8 mouse cellular contexts compared by ENCODE assay signal in genomic region chr15:96488941-96489786, GRCm38 (mm10). TPM values are rescaled to one million over a fixed set of nuclear protein-coding genes. Genes with fewer than 3 reads are reported as not detected.
DNase-seq lines count a peak whose midpoint lies in the region; ATAC-seq and TF ChIP-seq lines count a peak whose summit lies in the region.

No protein-coding gene starts in this region.

- peak; percentile 9 to 38 for DNase-seq in cerebellum, postnatal 25 days
- DNase-seq in cerebellum, adult 2 months = no peak
- DNase-seq in heart, postnatal 4 days = peak; percentile 30
- DNase-seq in liver, embryonic 14.5 days (ENCODE audit: low read depth in 3 of 3, low spot score in 3 of 3) = no peak
- peak; percentile 69 for DNase-seq in retina, embryonic 14.5 days (ENCODE audit: low spot score)
- no peak for DNase-seq in spleen, adult 18-20 months

- H3K4me3 ChIP-seq in cerebellum, adult 2 months (replicated peaks; ENCODE audit: insufficient read depth, low read depth, low read length) = no peak overlapping the region
- H3K4me3 ChIP-seq in C2C12 (ENCODE audit: insufficient read depth, poor library complexity, severe bottlenecking) = peak overlapping the region; percentile 15
- no peak overlapping the region for H3K4me3 ChIP-seq in embryonic facial prominence, embryonic 12.5 days
- no peak overlapping the region for H3K4me3 ChIP-seq in liver, embryonic 14.5 days (ENCODE audit: insufficient read depth in 1 of 2, low read depth in 2 of 2, low read length in 2 of 2)

- no peak overlapping the region for H3ac ChIP-seq in C2C12 (ENCODE audit: control insufficient read depth, insufficient read length, low read depth)

- no peak for TF ChIP-seq EP300 in liver, embryonic 14.5 days (IDR thresholded peaks at IDR 0.05; ENCODE audit: low read depth)

- H3K79me3 ChIP-seq in C2C12 (ENCODE audit: low read depth) = no peaks in the 10 kb centered on the region

- no peaks in the 10 kb centered on the region for H3K27me3 ChIP-seq in cerebellum, adult 2 months (ENCODE audit: control insufficient read depth, insufficient read depth, low read length)
- H3K27me3 ChIP-seq in C2C12 (ENCODE audit: control insufficient read depth, insufficient read depth, insufficient read length) = no peaks in the 10 kb centered on the region
- H3K27me3 ChIP-seq in embryonic facial prominence, embryonic 12.5 days = no peaks in the 10 kb centered on the region
- H3K27me3 ChIP-seq in liver, embryonic 14.5 days (ENCODE audit: control insufficient read depth, insufficient read depth, low read length) = no peaks in the 10 kb centered on the region

- no peaks in the 10 kb centered on the region for H3K79me2 ChIP-seq in C2C12 (ENCODE audit: control insufficient read depth, insufficient read depth)

- H3K4me2 ChIP-seq in embryonic facial prominence, embryonic 12.5 days (replicated peaks) = peak overlapping the region; percentile 35
- peak overlapping the region; percentile 48 for H3K4me2 ChIP-seq in liver, embryonic 14.5 days (ENCODE audit: low read depth)

- H3K36me3 ChIP-seq in C2C12 (ENCODE audit: control insufficient read depth, insufficient read depth) = no peaks in the 10 kb centered on the region
- no peaks in the 10 kb centered on the region for H3K36me3 ChIP-seq in embryonic facial prominence, embryonic 12.5 days
- no peaks in the 10 kb centered on the region for H3K36me3 ChIP-seq in liver, embryonic 14.5 days (replicated peaks; ENCODE audit: control insufficient read depth, insufficient read depth, low read depth)

- no peak overlapping the region for H3K9ac ChIP-seq in embryonic facial prominence, embryonic 12.5 days
- no peak overlapping the region for H3K9ac ChIP-seq in liver, embryonic 14.5 days (replicated peaks)

- no peak; the same call in 1 of the 2 replicates for TF ChIP-seq CTCF in cerebellum, adult 2 months (IDR thresholded peaks at IDR 0.05; ENCODE audit: borderline replicate concordance, insufficient read depth, low read depth, low read length)
- TF ChIP-seq CTCF in C2C12 (IDR thresholded peaks at IDR 0.05; ENCODE audit: control insufficient read depth, insufficient read depth, insufficient read length) = peak; percentile 48
- TF ChIP-seq CTCF in liver, embryonic 14.5 days (IDR thresholded peaks at IDR 0.05; ENCODE audit: low read depth) = peak; percentile 58

- H3K27ac ChIP-seq in cerebellum, adult 2 months (ENCODE audit: insufficient read depth, low read length) = no peak overlapping the region
- no peak overlapping the region for H3K27ac ChIP-seq in embryonic facial prominence, embryonic 12.5 days
- no peak overlapping the region for H3K27ac ChIP-seq in liver, embryonic 14.5 days

- WGBS in cerebellum, adult 2 months = 24% methylated on average over 20 of the region's 20 CpGs
- 22% methylated on average over 20 of the region's 20 CpGs for WGBS in embryonic facial prominence, embryonic 12.5 days
- 25% methylated on average over 20 of the region's 20 CpGs for WGBS in liver, embryonic 14.5 days (ENCODE audit: insufficient replicate concordance)

- no peaks in the 10 kb centered on the region for H3K9me3 ChIP-seq in embryonic facial prominence, embryonic 12.5 days
- no peaks in the 10 kb centered on the region for H3K9me3 ChIP-seq in liver, embryonic 14.5 days (ENCODE audit: control insufficient read depth, low read length)

- peak; percentile 61; the same call in 1 of the 2 replicates for ATAC-seq in embryonic facial prominence, embryonic 12.5 days (ENCODE audit: insufficient number of reproducible peaks, insufficient read depth, low FRiP score, low TSS enrichment)
- ATAC-seq in liver, embryonic 14.5 days (ENCODE audit: insufficient read depth) = peak; percentile 69; the same call in 1 of the 2 replicates

- no peaks in the 10 kb centered on the region for H3K4me1 ChIP-seq in cerebellum, adult 2 months (ENCODE audit: control insufficient read depth, insufficient read depth, low read length)
- H3K4me1 ChIP-seq in embryonic facial prominence, embryonic 12.5 days = peaks cover 31% of the 10 kb centered on the region
- H3K4me1 ChIP-seq in liver, embryonic 14.5 days (replicated peaks; ENCODE audit: control insufficient read depth in 2 of 2, insufficient read depth in 2 of 2, low read length in 1 of 2) = peaks cover 0 to 9% of the 10 kb centered on the region in 2 experiments; a peak in 2 of 4 replicates

- no peak for TF ChIP-seq POLR2A in cerebellum, adult 2 months (IDR thresholded peaks at IDR 0.05; ENCODE audit: borderline replicate concordance, insufficient read depth, low read length)

TF ChIP-seq in C2C12, 6 proteins besides CTCF, POLR2A, EP300 and RAD21:
- peak; percentile 67 for TF ChIP-seq MAX (IDR thresholded peaks at IDR 0.05)
- TF ChIP-seq USF1 (IDR thresholded peaks at IDR 0.05; ENCODE audit: low read depth) = peak; percentile 48
- TF ChIP-seq MYOG (IDR thresholded peaks at IDR 0.05; ENCODE audit: control insufficient read depth, extremely low read depth, insufficient read length) = no peak

RNA-seq across cellular contexts. Expression of gene Scaf11, which starts 28.5 kb away (rescaled TPM):
- 40.4 and 40.8 TPM in 2 replicates for polyA plus RNA-seq in cerebellum, adult 2 months (2012; rRNA removed)
- polyA plus RNA-seq in C2C12 (2012; fragmentation: generic; extraction: Trizol) = 31.5 TPM
- polyA plus RNA-seq in embryonic facial prominence, embryonic 12.5 days (2016; fragmentation: Nextera tagmentation; extraction: Ambion mirVana) = 114 and 120 TPM in 2 replicates
- 10 to 100 TPM; 69.4 to 71.1 TPM for total RNA-seq in heart, postnatal 4 days (2021)
- 11.8 and 19.4 TPM in 2 replicates for polyA plus RNA-seq in liver, embryonic 14.5 days (2012; rRNA removed)
- 37.1 and 37.9 TPM in 2 replicates for polyA plus RNA-seq in liver, embryonic 14.5 days (2014; fragmentation: Nextera tagmentation; extraction: Ambion mirVana)

Comparison
In these comparisons a context has a peak if more than half of its experiments do, and no peak if none do; other contexts are left out.
1. DNase-seq: peak in cerebellum, postnatal 25 days (2 of 2), heart, postnatal 4 days (single experiment) and retina, embryonic 14.5 days (single experiment); none in cerebellum, adult 2 months (0 of 2), liver, embryonic 14.5 days (0 of 3) and spleen, adult 18-20 months (0 of 2).